Mouse (Mus musculus): ENCODE results near the gene Tomm22.
"Not testable (repeated sequence)": the region's sequence is repeated elsewhere in the genome, so short reads cannot be mapped to it uniquely, and the experiment has no call there.

Gene Tomm22

DNA sequence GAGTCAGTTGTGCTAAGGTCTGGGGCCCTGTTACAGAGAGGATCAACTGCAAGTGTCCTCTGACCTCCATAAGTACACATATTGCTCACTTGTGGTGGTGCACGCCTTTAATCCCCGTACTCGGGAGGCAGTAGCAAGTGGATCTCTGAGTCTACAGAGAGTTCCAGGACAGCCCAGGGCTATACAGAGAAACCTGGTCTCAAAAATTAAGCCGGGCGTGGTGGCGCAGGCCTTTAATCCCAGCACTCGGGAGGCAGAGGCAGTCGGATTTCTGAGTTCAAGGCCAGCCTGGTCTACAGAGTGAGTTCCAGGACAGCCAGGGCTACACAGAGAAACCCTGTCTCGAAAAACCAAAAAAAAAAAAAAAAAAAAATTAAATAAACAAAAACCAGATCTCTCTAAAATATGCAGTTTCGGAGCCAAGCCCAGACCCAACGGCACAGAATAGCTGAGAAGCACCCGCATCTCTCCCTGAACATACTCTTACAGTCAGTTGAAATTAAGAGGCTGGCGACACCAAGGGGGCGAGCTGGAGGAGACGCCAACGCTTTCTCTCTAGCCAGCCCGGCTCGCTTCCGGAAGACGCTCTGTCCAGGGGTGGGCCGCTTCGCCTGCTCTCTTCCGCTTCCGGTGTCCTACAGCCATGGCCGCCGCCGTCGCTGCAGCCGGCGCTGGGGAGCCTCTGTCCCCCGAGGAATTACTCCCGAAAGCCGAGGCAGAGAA is at the start of gene Tomm22:
Gene Tomm22, plus strand, starts transcription at position 613 of the 723 bp plus-strand sequence.
- peak; percentile 66 to 77 for DNase-seq (ENCODE audit: low read depth in 1 of 2, low spot score in 2 of 2)

DNA sequence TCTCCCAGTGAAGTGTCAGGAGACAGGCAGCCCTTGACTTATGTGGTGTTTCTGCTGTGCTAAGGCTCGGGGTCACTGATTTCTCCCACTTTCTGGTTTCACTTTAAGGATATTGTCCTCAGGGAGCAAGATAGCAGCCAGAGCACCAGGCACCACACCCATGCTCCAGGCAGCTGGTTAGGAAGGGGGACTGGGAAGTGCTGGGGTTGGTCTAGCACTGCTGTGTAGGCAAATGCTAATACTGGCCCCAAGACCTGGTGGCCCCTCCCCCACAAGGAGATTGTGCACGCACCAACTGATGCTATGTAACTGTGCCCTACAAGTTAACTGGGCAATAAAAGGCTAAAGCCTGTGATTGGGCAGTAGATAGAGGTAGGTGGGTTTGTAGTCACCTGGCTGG is 40.2 kb upstream of the Tomm22 start:
- DNase-seq (ENCODE audit: low read depth in 1 of 2, low spot score in 2 of 2): no peak

DNA sequence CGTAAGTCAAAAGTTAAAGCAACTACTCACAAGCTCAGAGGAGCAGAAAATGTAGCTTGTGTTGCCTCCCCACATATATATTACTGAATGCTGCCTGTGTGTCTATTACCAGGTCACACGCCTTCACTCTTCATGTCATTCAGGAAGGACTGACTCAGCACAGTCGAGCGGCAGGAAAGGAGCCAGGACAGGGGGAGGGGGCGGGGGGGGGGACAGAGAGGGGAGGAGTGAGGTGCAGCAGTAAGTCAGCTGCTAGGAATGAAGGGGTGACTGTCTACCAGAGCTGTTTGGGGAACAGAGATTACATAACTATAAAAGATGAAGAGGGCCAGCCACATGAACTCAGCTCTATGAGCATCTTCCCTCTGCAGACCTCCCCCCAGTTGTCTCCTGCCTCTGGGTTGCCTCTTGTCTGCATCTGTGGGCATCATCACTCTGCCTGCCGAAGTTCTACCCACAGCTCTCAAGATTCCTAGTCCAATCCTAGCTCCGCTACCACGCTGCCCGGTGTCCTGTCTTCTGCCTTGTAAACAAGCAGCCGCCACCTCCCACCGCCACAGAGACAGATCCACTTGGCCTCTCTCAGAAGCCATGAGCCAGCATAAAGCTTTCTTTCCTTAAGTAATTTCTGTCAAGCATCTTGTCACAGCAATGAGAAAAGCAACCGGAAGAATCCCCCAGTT is 29.4 kb upstream of the Tomm22 start:
- DNase-seq (ENCODE audit: low read depth in 1 of 2, low spot score in 2 of 2): no peak

DNA sequence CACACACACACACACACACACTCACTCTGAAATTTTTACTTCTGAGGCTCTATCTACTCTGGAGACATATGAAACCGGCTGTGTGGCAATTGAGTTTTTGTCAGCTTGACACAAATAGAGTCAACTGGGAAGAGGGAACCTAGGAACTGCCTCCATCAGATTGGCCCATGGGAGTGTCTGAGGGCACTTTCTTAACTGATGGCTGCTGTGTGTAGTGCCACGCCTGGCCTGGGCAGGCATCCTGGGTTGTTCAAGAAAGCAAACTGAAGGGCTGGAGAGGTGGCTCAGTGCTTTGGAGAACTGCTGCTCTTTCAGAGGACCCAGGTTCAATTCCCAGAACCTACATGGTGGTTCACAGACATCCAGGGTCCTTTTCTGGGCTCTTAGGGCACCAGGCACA is 25.2 kb upstream of the Tomm22 start:
- no peak for DNase-seq (ENCODE audit: low read depth in 1 of 2, low spot score in 2 of 2)

DNA sequence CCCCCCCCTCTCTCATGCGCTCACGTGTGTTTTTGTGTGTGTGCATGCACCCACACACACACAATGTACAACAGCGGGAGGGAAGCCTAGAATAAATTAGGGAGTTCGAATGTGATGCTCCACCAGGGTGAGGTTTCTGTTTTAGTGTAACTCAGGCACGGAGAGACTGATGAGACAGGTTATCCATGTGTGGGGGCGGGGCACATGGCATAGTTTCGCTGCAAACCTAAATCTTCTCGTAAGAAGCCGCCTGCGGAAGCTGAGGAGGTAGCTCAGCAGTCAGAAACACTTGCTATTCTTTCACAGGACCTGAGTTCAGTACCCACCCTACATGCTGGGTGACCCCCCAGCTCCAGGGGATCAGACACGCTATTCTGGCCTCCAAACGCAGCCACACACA is 22.5 kb upstream of the Tomm22 start:
- no peak for DNase-seq (ENCODE audit: low read depth in 1 of 2, low spot score in 2 of 2)

DNA sequence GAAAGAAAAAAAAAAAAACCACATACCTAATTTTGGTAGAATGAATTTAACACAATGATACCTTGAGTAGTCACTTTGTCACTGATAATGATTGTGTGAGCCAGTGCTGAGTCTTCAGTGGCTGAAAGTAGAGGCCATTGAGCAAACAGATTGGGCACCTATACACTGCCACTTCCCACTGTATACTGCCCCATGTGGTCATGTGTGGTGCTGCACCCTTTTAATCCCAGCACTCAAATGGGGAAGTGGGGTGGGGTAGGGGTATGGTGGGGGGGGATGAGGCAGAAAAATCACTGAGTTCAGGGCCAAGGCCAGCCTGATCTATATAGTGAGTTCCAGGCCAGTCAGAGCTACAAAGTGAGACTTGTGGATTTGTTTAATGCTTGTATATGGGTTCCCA is 20.1 kb upstream of the Tomm22 start:
- peak in 1 of 2 experiments; percentile 59 for DNase-seq (ENCODE audit: low read depth in 1 of 2, low spot score in 2 of 2)

DNA sequence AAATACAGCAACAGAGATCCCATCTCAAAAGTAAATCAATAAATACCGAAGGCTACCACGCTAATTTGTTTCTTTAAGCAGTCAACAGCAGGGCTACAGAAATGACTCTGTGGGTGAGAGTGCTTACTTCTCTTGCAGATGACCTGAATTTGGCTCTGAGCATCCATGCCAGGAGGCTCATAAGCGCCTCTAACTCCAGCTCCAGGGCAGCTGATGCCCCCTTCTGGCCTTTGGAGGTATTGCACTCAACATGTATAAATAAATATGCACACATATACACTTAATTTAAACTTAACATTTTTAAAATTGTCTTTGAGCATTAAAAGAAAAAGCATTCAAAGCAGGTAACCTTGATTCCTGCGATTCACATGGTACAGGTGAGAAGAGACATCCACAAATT is 19.2 kb upstream of the Tomm22 start:
- DNase-seq (ENCODE audit: low read depth in 1 of 2, low spot score in 2 of 2): no peak

DNA sequence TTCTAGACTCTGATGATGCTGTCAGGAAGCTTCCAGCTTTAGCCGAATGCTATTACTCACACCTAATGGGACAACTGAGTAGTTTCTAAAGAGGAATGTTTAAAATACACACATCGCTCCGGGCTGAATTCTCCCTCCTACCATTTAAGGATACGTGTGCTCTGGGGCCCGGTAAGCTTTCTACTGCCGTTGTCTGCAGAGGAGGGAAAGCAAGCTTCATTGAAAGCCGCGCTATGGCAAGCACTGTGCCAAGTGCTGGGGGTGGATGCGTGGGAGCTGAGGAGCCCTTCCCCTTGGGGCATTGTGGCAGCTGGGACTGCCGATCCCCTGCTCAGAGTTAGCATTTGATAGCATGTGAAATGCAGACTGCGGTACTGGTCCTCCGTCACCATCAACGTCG is 14.2 kb upstream of the Tomm22 start:
- DNase-seq (ENCODE audit: low read depth in 1 of 2, low spot score in 2 of 2): no peak

DNA sequence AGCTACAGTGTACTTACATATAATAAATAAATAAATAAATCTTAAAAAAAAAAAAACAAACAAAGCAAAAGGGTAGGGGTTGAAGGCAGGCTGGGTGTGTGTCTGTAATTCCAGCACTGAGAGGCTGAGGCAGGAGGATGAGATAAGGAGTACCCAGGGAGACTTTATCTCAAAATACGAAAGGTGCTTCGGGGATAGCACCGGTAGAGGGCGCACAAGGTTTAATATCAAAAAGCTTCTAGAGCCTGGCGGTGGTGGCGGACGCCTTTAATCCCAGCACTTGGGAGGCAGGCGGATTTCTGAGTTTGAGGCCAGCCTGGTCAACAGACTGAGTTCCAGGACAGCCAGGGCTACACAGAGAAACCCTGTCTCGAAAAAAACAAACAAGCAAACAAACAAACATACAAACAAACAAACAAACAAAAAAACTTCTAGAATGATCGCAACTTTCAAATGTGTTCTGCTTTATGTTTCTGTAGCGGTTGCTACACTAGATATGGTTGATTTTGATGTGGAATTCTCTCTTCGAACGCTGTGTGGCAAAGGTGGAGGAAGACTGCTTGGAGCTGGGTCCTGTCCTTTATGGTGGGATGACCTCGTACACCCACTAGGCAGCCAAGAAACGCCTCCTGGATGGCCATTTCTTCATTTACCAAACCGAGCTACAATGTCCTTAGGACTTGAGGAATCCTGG is 12.7 kb upstream of the Tomm22 start:
- peak; percentile 52 to 72 for DNase-seq (ENCODE audit: low read depth in 1 of 2, low spot score in 2 of 2)

DNA sequence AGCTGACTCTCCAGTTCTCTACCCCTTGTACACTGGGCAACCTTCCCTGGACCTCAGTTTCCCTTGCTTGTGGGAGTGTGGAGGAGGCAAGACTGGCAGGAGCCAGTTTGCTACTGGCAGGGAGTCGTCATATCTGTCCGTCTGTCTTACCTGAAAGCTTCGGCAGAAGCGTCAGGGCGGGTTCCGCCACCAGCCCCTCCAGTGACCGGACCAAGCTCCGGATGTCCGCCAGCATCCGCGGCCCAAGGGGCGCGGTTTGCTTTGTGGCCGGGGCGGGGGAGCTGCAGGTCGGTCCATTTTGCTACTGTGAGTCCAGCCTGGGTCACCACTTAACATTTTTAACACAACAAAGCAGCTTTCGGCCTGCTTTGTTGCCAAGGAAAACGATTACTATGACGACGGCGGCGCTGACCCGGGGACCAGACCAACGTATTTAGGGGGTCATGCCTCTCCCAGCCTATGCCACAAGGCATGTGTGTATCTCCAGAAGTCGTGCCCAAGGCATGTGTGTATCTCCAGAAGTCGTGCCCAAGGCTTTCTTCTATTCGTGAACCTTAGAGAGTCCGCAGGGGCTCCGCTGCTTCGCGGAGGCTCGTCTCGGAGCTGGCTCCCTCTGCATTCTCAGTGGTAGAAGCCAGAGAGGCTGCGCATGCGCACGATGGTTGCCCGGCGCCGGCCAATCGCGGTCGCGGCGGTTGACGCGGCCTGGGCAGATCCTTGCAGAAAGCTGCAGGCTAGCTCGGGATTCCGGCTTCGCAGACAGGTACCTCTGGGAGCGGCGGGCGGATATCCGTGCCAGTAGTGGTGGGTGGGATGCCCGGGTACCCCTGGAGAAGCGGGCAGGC is 11.9 kb upstream of the Tomm22 start, which contains the start of the genes Fam227a and Cby1:
Gene Fam227a, minus strand, starts transcription at position 426 of the 845 bp plus-strand sequence.
Gene Cby1, plus strand, starts transcription at position 669 of the 845 bp plus-strand sequence.
- DNase-seq (ENCODE audit: low read depth in 1 of 2, low spot score in 2 of 2): peak; percentile 73 to 88

DNA sequence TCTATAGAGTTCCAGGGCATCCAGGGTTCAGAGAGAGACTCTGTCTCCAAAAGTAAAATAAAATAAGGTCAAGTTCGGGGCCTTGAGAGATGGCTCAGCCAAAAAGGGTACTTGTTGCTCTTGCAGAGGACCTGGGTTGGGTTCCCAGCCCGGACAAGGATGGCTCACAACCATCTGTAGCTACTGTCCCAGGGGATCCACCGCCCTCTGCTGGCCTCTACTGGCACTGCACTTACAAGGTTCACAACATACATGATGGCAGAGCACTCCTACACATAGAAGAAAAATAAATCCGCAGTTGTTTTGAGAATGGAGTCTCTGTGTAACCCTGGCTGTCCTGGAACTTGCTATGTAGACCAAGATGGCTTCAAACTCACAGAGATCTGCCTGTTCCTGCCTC is 8.8 kb upstream of the Tomm22 start:
- DNase-seq (ENCODE audit: low read depth in 1 of 2, low spot score in 2 of 2): peak in 1 of 2 experiments; percentile 40

DNA sequence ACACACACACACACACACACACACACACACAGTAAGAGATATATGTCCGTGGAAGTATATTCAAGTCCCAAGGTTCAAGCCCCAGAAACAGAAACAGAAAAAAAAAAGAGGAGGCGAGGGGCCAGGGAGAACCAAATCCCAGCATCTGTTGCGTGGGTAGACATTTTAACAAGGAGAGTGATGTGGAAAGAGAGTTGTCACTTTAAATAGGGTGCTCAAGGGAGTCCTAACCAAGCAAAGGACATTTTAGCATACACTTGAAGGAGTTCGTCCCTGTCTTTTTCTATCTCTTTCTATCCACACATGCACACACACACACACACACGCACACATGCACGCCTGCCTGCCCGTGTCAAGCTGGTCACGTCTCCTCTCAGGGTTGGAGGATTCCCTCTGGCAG is 6.0 kb upstream of the Tomm22 start:
- DNase-seq (ENCODE audit: low read depth in 1 of 2, low spot score in 2 of 2): no peak

DNA sequence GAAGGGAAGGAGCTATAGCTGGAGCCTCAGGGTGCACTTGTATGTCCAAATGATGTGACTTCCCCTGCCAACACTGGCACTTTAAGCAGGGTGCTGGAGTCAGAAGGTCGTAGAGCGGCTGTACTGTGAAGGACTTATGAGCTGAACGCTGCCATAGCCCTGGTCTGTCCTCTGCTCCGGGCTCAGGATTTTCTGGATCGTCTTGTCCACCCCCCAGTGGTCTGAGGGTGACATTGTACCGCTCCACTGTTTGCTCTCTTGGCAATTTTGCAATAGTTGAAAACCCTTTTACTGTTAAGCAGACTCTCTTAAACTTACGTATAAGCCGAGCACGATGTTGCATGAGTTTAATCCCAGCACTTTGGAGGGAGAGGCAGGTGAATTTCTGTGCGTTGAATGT is 1.5 kb upstream of the Tomm22 start:
- DNase-seq (ENCODE audit: low read depth in 1 of 2, low spot score in 2 of 2): no peak

DNA sequence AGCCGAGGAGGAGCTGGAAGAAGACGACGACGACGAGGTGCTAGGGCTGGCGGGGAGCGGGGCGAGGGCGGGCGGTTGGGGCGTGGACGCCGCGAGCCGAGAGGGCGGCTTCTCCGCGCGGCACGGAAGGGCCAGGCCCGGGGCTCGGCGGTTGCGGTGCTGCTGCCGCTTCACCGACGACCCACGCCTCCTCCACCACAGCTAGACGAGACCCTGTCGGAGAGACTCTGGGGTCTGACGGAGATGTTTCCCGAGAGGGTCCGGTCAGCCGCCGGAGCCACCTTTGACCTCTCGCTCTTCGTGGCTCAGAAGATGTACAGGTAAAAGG is 275 bp downstream of the Tomm22 start:
- no peak for DNase-seq (ENCODE audit: low read depth in 1 of 2, low spot score in 2 of 2)

DNA sequence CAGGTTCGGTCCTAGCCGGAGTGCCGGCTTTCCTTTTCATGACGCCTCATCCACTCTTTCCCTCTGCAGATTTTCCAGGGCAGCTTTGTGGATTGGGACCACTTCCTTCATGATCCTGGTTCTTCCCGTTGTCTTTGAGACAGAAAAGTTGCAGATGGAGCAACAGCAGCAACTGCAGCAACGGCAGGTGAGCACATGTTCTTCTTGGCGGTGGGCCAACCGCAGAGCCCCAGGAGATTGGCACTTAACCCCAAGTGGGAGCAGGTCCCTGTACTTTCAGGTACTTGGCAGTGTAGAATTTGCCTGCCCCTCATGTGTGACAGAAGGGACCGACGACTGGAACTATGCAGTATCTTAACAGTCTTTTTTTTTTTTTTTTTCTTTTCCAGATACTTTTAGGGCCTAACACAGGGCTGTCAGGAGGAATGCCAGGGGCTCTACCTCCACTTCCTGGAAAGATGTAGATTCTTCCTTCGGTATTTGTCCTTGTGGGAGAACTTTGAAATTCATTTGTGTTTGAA is 1.2 kb downstream of the Tomm22 start:
- DNase-seq (ENCODE audit: low read depth in 1 of 2, low spot score in 2 of 2): not testable (repeated sequence)

DNA sequence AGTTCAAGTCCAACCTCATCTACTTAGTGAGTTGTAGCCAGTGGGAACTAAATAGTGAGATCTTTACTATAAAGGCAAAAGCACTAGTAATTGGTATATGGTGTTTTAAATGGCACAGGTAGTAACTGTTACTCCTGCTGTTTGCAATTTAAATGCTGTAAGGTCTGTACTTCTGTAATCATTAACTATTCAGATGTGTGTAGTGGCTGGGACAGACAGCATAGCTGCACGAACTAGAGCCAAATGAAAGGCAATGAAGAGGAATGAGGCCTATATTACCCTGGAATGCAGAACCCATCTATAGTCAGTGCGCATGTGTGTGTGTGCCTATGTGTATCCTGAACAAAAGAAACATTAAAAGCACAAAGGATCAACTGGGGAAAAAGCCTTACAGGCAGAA is 7.3 kb downstream of the Tomm22 start:
- DNase-seq (ENCODE audit: low read depth in 1 of 2, low spot score in 2 of 2): no peak

DNA sequence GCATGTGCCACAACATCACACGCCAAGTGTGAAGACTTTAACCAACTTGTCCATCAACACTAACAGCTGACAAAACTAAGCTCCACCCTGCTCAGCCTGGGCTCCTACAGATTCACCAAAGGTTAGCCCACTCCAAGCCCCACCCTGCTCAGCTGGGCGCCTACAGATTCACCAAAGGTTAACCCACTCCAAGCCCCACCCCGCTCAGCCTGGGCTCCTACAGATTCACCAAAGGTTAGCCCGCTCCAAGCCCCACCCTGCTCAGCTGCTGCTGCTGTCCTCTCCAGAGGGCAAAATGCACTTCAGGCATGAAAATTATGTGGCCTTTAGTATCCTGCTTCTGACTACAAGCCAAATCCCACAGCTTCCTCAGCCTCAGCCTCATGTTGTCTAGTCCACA is 11.3 kb downstream of the Tomm22 start:
- no peak for DNase-seq (ENCODE audit: low read depth in 1 of 2, low spot score in 2 of 2)

DNA sequence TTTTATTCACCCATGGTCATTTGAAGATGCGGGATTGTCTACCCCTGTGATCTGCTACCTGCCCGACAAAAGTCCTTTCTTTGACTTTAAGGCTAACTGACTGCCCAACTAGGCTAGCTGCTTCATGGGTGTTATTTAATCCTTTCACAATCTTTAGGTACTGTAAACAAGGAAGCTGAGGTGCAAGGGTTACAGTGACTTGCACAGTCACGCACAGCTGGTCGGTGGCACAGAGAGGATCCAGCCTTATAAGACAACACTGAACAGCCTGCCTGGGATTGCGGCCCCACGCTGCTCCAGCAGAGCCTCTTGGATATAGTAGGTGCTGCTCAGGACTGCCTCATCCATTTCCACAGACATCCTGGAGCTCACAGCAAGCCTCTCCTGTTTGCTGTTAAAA is 12.5 kb downstream of the Tomm22 start:
- no peak for DNase-seq (ENCODE audit: low read depth in 1 of 2, low spot score in 2 of 2)

DNA sequence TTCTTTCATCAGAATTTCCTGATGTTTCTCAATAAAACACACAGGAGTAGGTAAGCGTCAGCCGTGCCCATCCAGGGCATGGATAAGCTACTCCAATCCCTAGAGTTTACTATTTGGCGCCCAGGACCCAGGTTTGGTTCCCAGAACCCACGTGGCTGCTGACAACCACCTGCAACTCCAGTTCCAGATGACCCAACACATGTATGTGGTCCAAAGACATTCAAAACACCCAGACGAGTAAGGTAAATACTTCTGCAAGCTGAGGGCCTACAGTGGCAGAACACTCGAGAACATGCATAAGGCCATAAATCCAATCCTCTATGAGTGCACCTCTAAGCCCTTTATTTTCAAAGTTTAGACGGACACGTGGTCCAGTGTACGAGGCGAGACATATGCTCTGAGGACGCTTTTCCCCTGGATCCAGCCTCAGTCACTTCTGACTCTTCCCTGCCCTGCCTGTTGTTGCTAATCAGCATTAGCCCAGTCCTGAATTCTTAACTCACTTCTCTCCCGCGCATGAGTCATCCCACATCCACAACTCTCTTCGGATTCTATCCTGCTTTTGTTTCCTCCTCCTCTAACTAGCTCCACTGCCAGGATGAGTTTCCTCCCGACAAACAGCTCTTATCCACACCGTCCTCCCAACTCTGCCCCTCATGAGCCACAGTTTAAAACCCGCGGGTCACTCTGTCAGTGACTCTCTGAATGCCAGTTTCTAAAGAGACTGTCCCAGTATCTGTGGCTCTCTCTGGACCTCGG is 13.2 kb downstream of the Tomm22 start:
- no peak for DNase-seq (ENCODE audit: low read depth in 1 of 2, low spot score in 2 of 2)

DNA sequence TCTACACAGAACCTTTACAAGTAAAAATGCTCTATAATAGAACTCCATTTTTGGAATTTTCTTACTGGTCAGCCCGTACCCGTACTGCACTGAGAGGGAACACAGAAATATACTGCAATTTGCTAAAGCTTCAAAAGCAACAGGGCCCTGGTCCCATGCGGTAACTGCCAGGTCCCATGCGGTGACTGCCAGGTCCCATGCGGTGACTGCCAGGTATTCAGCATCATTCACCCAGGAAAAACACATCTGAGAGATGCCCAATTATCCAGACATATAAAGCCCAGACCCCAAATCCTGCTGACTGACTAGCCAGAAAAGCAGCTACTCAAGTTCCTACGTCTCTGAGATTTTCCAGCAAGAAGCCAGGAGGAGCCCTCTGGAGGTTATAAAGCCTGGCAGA is 14.0 kb downstream of the Tomm22 start:
- no peak for DNase-seq (ENCODE audit: low read depth in 1 of 2, low spot score in 2 of 2)

Measured in monocyte, adult 2 months (primary cell).